Mouse (Mus musculus) adrenal gland, postnatal 14 days (tissue): ENCODE measurements around the gene Znhit2. TPM values are rescaled to one million over a fixed set of nuclear protein-coding genes. Genes with fewer than 3 reads are reported as not detected.
"Not testable (repeated sequence)": the region's sequence is repeated elsewhere in the genome, so short reads cannot be mapped to it uniquely, and the experiment has no call there.

Experiments used
- DNase-seq: peaks from one replicate; pipeline ENCODE4 v3.0.0; 2021; ENCODE audit warnings: mixed read lengths
- long read RNA-seq, 2 experiments: library from polyadenylated mRNA; stranded (forward); transcript quantifications; one replicate each; pipeline ENCODE4 v2.0.0; 2021
- total RNA-seq: library from RNA; stranded (reverse); gene quantifications from 2 replicates; pipeline ENCODE4 v1.2.3, GENCODE M21; 2021

Gene Znhit2
- 24.9 and 25.3 TPM in 2 replicates for total RNA-seq
- long read RNA-seq, experiment 1, transcript Znhit2-201 (1 exons, 1,281 nt): major isoform, 59 of 59 reads
- long read RNA-seq, experiment 1, partial matches to known transcripts: 0 of 59 reads
- long read RNA-seq, experiment 1, other reads (novel, unspliced or antisense): 0 of 59 reads
- long read RNA-seq, experiment 2, transcript Znhit2-201 (1 exons, 1,281 nt): major isoform, 47 of 47 reads
- long read RNA-seq, experiment 2, partial matches to known transcripts: 0 of 47 reads
- long read RNA-seq, experiment 2, other reads (novel, unspliced or antisense): 0 of 47 reads

DNA sequence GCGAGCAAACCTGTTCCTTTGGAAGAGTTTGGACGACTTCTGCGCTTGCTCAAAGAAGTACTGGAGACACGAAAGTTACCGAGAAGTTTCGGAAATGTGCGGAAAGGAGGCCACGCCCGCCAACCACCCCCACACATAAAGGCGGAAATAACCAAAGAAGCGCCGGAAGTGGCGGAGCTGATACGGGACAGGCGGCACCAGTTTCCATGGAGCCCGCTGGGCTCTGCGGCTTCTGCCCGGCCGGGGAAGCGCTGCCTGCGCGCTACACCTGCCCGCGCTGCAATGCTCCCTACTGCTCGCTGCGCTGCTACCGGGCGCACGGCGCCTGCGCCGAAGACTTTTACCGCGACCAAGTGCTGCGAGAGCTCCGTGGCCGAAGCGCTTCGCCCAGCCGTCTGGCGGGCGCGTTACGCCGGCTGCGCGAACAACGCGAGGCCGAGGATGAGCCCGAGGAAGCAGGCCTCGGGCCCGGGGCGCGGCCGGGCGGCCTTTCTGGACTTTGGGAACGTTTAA, at the start of gene Znhit2:
Gene Znhit2, plus strand, starts transcription at position 172 of the 513 bp plus-strand sequence.
- peak; percentile 96 for DNase-seq

DNA sequence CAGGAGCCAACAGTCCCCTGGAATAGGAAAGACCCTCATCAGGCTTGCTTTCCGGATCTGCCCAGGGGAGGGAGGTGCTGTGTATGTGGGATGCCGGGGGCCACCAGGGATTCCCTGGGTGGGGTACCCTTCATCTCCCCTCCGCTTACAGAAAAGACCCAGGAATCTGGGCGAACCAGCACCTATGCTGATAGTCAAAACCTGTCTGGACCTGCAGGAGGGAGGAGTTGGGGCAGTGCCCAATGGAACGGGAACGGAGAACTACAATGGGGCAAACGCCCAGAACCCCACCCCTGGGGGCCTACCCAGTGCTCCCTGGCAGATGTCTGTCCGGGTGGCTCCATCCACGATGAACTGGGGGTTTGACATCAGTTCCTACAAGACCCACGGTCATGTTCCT, 47.3 kb upstream of the Znhit2 start:
- no peak for DNase-seq

DNA sequence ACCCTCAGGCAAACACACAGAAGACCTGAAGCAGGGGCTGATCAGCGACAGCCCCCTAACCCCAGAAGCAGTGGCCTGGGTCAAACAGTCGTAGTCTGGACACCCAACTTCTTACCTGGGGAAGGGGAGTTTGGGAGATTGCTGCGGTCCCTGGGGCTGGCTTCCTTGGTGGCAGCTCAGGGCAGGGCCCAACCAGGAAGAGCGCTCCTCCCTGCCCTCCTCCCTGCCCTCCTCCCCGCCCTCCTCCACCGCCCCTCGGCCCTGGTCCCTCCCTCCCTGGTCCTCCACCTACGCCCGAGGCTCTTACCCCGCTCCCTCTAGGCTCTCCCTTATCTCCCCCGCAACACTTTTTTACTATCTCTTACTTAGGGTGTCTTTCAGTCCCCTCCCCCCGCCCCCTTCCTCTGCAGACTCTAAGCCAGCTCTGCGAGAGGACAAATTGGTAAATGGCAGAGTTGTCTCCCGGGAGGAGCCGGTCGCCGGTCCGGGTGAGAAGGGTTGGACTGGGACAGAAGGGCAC, 45.9 kb upstream of the Znhit2 start:
- peak; percentile 74 for DNase-seq

DNA sequence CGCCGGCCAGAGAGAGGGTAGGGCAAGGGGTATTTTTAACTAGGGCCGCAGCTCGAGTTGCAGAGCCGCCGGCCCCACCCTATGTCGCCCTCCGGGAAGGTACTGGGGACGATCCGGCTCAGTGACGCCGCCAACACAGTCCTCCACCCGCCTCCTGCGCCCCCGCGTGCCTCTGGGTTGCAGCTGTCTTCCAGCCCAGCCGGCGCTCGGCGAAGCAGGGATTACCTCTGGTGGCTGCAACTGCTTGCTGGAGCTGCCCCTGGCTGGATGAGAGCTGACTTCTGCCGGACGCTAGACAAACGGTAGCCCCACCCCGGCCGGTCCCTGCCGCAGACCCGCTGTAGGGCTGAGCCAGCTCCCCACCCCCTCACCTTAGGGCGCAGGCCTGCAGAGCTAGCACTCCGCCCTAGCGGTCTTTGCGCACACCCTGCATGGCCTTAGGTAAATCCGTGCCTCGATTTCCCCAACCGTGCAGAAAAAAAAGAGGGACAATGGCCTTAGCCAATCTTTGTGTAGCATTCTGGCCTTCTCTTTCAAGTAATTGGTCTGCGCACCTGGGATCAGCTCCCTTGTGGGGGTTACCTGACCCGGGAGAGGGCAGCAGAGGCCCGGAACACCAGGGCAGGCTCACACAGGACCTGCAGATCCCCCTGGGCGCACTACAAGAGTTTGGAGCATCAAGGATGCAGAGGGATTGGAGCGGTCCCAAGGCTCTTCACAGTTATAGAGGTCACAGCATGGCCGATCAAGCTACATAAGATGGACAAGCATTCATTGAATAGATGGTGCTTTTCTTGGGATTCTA, 45.3 kb upstream of the Znhit2 start, which contains the start of gene Capn1:
Gene Capn1, minus strand, starts transcription at position 387 of the 805 bp plus-strand sequence.
- peak; percentile 88 for DNase-seq

DNA sequence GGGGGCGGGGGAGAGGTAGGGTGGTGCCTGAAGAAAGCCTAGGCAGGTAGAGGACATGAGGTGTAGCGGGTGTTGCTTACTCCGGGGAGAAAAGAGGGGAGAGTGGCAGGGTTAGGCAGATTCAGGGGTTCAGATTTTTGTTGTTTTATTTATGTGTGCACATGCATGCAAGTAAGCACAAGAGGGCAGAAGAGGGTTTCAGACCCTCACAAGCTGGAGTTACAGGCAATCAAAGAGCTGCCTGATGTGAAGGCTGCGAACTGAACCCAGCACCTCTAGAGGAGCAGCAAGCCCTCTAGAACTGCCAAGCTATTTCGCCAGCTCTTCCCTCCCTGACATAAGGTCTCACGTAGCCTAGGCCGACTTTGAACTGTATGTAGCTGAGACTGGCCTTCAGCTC, 44.5 kb upstream of the Znhit2 start:
- peak; percentile 18 for DNase-seq

DNA sequence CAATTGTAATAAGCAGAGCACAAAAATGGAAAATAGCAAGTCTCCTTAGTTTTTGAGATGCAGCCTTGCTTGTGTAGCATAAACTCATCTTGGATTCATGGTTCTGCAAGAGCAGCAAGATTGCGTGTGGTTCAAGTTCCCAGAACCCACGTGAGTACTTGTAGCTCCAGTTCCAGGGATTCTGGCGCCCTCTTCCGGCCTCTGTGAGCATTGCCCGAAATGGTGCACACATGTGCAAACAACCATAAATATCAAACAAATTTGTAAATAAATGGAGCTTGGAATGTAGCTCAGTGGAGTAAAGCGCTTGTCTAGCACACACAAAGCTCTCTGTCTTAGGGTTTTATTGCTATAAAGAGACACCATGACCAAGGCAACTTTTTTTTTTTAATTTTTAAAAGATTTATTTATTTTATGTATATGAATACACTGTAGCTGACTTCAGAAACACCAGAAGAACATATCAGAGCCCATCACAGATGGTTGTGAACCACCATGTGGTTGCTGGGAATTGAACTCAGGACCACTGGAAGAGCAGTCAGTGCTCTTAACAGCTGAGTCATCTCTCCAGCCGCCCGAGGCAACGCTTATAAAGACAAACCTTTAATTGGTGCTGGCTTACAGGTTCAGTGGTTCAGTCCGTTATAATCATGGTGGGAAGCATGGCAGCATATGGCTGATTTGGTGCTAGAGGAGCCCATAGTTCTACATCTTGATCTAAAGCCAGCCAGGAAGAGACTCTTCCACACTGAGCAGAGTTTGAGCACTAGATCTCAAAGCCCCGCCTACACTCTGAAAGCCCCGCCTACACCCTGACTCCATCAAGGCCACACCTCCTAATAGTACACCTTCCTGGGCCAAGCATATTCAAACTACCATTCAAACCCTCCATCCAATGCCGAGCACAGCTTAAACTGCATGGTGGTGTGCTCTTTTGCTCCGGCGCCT, 42.6 kb upstream of the Znhit2 start:
- peak; percentile 94 for DNase-seq

DNA sequence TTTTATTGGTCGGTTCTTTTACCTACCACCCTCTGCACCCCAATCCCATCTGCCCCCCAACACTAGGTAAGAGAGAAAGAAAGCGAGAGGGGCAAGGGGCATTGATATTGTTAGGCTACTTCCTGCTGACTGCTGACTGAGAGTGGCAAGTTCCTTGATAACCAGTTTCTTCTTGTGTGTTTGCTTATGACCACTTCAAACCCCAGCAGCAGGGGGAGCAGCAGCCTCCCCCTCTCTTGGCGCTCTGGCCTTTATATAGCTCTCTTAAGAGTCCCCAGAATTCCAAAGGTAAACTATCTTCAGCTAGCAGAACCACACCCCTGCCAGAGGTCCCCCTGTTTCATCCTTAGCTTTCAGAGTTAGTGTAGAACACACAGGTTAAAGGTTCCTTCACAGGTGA, 40.7 kb upstream of the Znhit2 start:
- DNase-seq: no peak

DNA sequence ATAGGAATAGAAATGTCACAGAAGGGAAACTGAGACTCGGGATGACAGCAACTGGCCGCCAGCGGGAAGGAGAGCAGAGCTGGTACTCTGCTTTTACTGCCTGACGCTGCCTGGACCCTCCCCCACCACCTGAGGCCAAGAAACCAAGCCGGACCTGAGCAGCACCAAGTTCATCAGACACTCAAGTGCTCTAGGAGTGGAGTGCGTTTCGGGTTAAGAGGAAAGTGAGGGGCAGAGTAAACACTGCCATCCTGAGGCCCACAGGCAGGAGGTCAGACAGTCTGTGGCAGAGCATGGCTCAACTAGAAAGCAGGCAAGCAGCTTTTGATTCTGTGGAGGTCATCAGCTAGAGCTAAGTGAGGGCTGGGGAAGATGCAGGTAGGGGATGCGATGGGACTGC, 37.9 kb upstream of the Znhit2 start:
- no peak for DNase-seq

DNA sequence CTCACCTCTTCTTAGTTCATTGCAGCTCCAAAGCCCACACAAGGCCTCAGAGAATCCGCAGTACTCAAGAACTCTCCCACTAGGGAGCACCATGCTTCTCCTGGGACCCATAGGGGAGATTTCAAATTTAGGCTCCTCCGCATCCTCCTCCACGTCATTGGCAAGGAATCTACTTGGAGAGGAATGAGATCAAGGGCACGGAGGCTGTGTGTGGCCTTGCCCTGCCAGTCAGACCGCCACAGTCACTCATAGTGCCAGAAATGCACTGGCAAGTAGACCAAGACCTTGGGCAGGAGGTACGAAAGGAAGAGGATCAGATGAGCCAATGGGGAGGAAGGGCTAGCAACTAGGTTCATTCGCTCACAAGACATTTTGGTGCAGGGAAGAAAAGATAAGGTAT, 37.1 kb upstream of the Znhit2 start:
- DNase-seq: peak; percentile 81

DNA sequence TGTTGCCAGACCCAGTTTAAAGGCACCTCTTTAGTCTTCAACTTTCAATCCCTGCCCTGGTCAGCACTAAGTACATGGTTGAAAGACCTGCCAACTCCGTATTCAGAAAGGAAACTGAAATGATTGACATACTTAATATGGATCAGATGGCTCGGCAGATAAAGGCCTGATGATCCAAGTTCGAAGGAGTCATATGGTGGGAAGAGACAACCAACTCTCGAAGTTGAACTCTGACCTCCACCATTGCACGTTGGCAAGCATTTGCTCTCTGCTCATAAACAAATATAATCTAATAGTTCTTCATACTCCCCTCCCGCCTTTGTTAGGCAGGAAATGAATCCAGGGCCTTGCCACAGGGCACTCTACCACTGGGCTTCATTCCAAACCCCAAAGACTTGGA, 32.0 kb upstream of the Znhit2 start:
- no peak for DNase-seq

DNA sequence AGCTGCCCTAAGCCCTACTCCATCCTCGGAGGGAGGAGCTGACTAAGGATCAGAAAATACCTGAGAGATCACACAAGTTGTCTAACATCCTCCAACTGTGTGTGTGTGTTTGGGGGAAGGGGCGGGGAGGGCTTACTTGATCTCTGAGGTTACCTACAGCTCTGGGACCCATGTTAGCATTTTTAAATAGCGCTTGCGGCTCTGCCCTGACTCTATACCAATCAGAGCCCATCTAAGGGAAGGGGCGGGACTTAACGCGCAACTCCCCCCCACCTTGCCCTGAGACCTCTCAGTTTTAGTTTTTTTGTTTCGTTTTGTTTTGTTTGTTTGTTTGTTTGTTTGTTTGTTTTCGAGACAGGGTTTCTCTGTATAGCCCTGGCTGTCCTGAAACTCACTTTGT, 31.6 kb upstream of the Znhit2 start:
- DNase-seq: no peak

DNA sequence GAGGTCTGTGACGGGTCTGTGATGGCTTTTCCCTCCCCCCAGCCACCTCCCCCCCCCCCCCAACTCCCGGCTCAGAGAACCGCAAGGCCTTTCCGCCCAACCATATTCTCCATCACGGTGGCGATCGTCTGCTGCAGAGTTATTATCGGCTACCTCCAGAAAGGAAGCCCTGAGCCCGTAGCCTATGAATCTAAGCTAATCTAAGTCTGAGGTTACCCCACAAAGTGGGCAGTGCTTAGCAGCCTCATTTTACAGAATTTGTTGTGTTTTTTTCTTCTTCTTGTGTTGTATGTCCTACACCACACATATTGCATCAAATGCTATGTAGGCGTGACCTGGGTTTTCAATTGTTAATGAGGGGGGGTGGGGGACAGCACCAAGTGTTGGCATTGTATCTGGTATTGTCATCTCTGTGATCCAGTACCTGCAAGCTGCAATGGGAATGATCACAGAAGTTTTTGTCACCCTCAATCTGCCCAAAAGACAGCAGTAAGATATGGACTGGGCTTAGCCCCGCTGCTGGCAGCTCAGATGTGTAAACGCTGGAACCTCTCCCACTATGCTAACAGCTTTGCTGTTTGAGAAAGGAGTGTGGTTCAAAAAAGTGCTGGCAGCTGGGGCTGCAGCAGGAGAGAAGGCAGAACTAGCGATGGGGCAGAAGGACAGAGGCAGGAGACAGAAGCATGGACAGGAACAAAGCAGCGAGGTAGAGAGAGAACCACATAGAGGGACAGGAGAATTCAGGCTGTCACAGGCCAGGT, 30.3 kb upstream of the Znhit2 start:
- no peak for DNase-seq

DNA sequence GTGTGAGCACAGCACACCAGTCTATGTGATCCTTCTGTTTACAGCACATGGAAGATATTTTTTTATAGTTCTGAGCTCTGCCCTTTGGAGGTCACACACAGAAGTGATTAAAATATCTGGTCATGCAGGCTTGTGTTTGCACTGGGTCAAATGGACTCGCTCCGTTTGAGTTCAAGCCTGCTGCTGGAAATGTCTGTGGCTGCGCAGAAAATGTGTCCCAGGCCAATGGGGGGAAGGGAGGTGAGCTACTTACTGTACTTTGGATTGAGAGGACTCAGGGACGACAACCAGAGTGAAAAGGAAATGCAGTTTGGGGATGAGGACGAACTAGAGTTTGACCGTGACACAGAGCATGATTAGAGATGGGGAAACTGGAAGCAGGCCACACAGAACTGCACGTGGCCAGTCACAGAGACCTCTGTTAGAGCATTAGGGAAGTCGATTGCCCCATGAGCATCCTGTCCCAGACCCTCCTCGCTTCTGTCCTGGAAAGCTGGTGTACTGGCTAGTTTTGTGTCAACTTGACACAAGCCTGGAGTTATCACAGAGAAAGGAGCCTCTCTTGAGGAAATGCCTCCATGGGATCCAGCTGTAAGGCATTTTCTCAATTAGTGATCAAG, 24.9 kb upstream of the Znhit2 start:
- no peak for DNase-seq

DNA sequence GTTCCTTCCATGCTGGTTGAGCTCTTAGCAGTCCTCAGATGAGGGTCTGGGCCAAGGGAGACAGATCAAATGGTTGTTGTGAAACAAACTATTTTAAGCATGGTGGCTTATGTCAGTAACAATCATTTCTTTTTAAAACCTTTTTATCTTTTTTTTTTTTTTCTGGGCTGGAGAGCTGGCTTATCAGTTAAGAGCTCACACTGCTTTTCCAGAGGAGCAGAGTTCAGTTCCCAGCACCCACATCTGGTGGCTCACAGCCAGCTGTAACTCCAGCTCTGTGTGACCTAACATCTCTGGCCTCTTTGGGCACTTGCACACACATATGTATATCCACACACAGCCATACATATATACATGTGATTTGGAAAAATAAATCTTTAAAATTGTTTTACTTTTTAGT, 23.3 kb upstream of the Znhit2 start:
- no peak for DNase-seq

DNA sequence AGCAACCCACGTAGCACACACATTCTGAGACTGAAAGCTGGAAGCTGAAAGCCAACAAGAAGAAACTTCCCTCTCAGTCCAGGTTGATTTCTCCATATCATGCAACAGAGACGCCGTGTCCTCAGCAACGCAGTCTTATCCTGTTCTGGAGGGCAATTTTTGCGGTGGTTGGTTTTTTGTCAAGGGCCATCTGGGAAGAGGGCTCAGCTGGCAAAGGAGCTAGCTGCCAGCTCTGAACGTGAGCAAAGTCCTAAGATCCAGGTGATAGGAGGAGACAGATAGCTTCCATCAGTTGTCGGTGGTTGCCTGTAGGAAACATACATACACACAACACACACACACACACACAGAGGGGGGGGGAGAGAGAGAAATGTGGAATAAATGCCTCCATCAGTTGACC, 22.7 kb upstream of the Znhit2 start:
- no peak for DNase-seq

DNA sequence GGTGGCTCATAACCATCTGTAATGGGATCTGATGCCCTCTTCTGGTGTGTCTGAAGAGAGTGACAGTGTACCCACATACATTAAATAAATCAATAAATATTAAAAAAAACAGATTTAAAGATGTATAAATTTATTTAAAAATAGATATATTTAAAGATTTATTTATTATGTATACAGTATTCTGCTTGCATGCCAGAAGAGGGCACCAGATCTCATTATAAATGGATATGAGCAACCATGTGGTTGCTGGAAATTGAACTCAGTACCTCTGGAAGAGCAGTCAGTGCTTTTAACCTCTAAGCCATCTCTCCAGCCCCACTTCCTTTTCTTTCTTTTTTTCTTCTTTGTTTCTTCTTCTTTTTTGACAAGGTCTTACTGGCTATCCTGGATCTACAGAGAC, 21.0 kb upstream of the Znhit2 start:
- DNase-seq: no peak

DNA sequence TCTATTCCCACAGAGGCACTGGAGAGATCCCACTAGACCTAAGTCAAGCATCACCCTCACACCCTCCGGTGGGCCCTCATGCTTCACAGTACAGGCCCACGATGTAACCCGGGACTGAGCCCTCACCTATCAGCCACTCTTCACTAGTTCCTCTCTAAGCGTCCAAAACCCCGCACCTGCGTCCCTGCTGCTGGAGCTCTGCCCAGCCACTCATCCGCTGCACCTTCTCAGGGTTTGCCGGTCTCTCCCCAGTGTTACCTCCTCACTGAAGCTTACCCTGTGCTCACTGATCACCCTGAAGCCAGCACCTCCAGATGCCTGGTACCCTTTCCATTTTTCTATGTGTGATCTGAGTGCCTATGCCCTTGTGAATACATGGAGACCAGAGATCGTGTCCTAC, 18.7 kb upstream of the Znhit2 start:
- no peak for DNase-seq

DNA sequence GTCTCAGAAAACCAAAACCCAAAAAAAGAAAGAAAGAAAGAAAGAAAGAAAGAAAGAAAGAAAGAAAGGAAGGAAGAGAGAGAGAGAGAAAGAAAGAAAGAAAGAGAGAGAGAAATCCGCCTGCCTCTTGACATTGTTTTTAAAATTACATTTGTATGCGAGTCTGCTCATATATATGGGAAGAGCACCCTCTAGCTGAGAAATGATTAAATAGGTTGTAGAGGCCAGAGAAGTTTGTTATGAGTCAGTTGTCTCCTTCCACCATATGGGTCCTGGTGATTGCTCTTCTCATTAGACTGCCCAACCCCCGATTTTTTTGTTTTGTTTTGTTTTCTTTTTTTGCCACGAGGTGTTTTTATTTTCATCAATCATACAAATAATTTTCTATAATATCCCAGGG, 16.9 kb upstream of the Znhit2 start:
- DNase-seq: not testable (repeated sequence)

DNA sequence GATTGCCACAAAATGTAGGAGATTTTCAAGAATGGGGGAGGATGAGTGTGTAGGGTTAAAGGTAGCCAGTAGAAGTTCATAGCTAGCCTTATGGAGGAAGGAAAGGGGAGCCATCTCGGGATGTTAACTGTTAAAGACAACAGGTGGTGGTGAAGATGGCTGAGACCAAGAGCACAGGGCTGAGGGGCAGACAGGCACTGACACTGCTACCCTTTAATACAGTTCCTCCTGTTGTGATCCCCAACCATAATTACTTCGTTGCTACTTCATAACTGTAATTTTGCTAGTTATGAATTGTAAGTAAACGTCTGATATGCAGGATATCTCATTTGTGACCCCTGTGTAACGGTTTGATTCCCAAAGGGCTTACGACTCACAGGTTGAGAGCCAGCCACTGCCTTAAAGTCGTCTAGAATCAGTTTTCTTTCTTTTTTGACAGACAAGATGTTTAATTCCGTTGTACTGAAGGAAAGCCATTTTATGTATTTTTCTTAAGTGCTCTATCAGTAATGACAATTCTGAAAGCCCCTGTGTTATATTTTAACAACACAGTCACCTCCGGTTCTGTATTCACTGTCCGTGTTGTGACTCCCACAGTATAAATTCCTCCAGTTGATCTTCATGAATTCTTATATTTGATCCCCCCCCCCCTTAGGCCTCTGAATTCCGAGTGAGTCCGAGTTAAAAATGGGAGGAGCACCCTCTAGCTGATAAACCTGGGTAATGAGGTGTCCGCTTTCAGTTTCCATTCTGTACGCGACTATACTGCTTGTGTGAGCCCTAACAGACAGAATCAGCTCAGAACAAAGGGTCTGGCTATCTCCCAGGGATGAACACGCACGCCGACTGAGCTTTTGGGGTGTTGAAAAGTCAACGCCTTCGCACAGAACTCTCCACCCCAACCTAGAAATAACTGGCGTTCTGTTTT, 15.4 kb upstream of the Znhit2 start:
- no peak for DNase-seq
